Mouse (Mus musculus) intestine, embryonic 16.5 days (tissue): Measurements from ENCODE around the gene Hrasls. TPM values are rescaled to one million over a fixed set of nuclear protein-coding genes. Genes with fewer than 3 reads are reported as not detected.

Source experiments
- ATAC-seq: fragments of 200-750 bp; cut with Nextera tagmentation; 2 replicates; pipeline ENCODE4 v1.8.0; 2017; ENCODE audit warnings: moderate TSS enrichment, moderate library complexity
- H3K27ac ChIP-seq: fragments of 300-500 bp; sonication (generic); 2 replicates; pipeline ENCODE4 v1.5.1; 2014; ENCODE audit warnings: mild to moderate bottlenecking, low read length
- H3K27me3 ChIP-seq: fragments of 300-500 bp; sonication (generic); replicated peaks from 2 replicates; pipeline ENCODE4 v1.6.1; 2014; ENCODE audit warnings: low read length, control low read depth, mixed read lengths; ENCODE audit not compliant: control insufficient read depth, insufficient read depth
- H3K36me3 ChIP-seq: fragments of 300-500 bp; sonication (generic); 2 replicates; pipeline ENCODE4 v1.6.1; 2014; ENCODE audit warnings: low read length, control low read depth; ENCODE audit not compliant: control insufficient read depth, insufficient read depth
- H3K4me1 ChIP-seq: fragments of 300-500 bp; sonication (generic); 2 replicates; pipeline ENCODE4 v1.6.1; 2014; ENCODE audit warnings: low read length, control low read depth, mixed read lengths; ENCODE audit not compliant: control insufficient read depth, insufficient read depth
- H3K4me2 ChIP-seq: fragments of 300-500 bp; sonication (generic); 2 replicates; pipeline ENCODE4 v1.6.1; 2014; ENCODE audit warnings: low read depth, low read length, control low read depth
- H3K4me3 ChIP-seq: fragments of 300-500 bp; sonication (generic); 2 replicates; pipeline ENCODE4 v1.5.1; 2014; ENCODE audit warnings: mild to moderate bottlenecking, low read length
- H3K9ac ChIP-seq: fragments of 300-500 bp; sonication (generic); 2 replicates; pipeline ENCODE4 v1.6.1; 2014; ENCODE audit warnings: low read depth, low read length
- H3K9me3 ChIP-seq: fragments of 300-500 bp; sonication (generic); 2 replicates; pipeline ENCODE4 v1.6.1; 2016; ENCODE audit warnings: low read length, control low read depth; ENCODE audit not compliant: control insufficient read depth
- WGBS: fragments of 180-500 bp; shearing (Covaris S2); extraction: QIAGEN DNeasy Blood & Tissue Kit; methylation state at CpG from one replicate; pipeline ENCODE4 v1.1.7; 2014; 5-methylcytosine and 5-hydroxymethylcytosine counted together
- polyA plus RNA-seq: library from polyadenylated mRNA; unstranded; fragments of >200 nt; fragmentation: Nextera tagmentation; extraction: Ambion mirVana; gene quantifications from 2 replicates; pipeline ENCODE4 v1.2.1, GENCODE M21; 2015

Gene Hrasls
- 0.22 and 0.28 TPM in 2 replicates for polyA plus RNA-seq

- Histone ChIP-seq H3K27me3 (peaks cover 13% of the 10 kb centered on the region; the same call in 1 of the 2 replicates), H3K9ac (peak within 1 kb of the TSS; percentile 12; the same call in 1 of the 2 replicates), H3K4me3 (peak within 1 kb of the TSS; percentile 39), H3K4me2 (peak within 1 kb of the TSS; percentile 66), H3K9me3 (no peaks in the 10 kb centered on the region), H3K36me3 (no peaks in the 10 kb centered on the region), H3K4me1 (peaks cover 5% of the 10 kb centered on the region; the same call in 1 of the 2 replicates), H3K27ac (no peak within 1 kb of the TSS)
- WGBS, result 2% methylated on average over 38 of the region's 39 CpGs
- ATAC-seq, result peak; percentile 46; the same call in 1 of the 2 replicates
These were observed at the start of gene Hrasls for GRCm38 (mm10) chr16:29209605-29210411. Gene Hrasls (plus strand): TSS chr16:29209695.

- no peak overlapping the region for H3K4me3 ChIP-seq
- H3K27me3 ChIP-seq, result no peaks in the 10 kb centered on the region
- H3K9me3 ChIP-seq, result no peaks in the 10 kb centered on the region
- H3K4me1 ChIP-seq, result no peaks in the 10 kb centered on the region
- H3K9ac ChIP-seq, result no peak overlapping the region
- no peaks in the 10 kb centered on the region for H3K36me3 ChIP-seq
- no peak overlapping the region for H3K27ac ChIP-seq
- 83% methylated on average over 4 of the region's 4 CpGs for WGBS
- no peak overlapping the region for H3K4me2 ChIP-seq
- ATAC-seq, result no peak
These were observed 47.2 kb upstream of the Hrasls start for GRCm38 (mm10) chr16:29162271-29162670.

GRCm38 (mm10) chr16:29167051-29167450 lies 42.4 kb upstream of the Hrasls start:
- Histone ChIP-seq H3K9ac (no peak overlapping the region), H3K36me3 (no peaks in the 10 kb centered on the region), H3K9me3 (no peaks in the 10 kb centered on the region), H3K4me1 (no peaks in the 10 kb centered on the region), H3K4me2 (no peak overlapping the region), H3K27ac (no peak overlapping the region), H3K4me3 (no peak overlapping the region), H3K27me3 (no peaks in the 10 kb centered on the region)
- WGBS, result 86% methylated on average over 4 of the region's 4 CpGs
- ATAC-seq, result no peak

GRCm38 (mm10) chr16:29171741-29172140 lies 37.8 kb upstream of the Hrasls start:
- H3K27me3 ChIP-seq, result no peaks in the 10 kb centered on the region
- H3K4me3 ChIP-seq, result no peak overlapping the region
- H3K36me3 ChIP-seq, result no peaks in the 10 kb centered on the region
- WGBS, result 78% methylated on average over 5 of the region's 5 CpGs
- ATAC-seq, result no peak
- no peak overlapping the region for H3K27ac ChIP-seq
- H3K9me3 ChIP-seq, result no peaks in the 10 kb centered on the region
- H3K4me1 ChIP-seq, result no peaks in the 10 kb centered on the region
- no peak overlapping the region for H3K4me2 ChIP-seq
- no peak overlapping the region for H3K9ac ChIP-seq

GRCm38 (mm10) chr16:29173201-29173600 lies 36.3 kb upstream of the Hrasls start:
- no peak overlapping the region for H3K9ac ChIP-seq
- H3K4me1 ChIP-seq, result no peaks in the 10 kb centered on the region
- no peak overlapping the region for H3K27ac ChIP-seq
- no peaks in the 10 kb centered on the region for H3K9me3 ChIP-seq
- 93% methylated on average over 2 of the region's 2 CpGs for WGBS
- no peak overlapping the region for H3K4me3 ChIP-seq
- no peak for ATAC-seq
- H3K27me3 ChIP-seq, result no peaks in the 10 kb centered on the region
- no peak overlapping the region for H3K4me2 ChIP-seq
- no peaks in the 10 kb centered on the region for H3K36me3 ChIP-seq

- Histone ChIP-seq H3K4me3 (no peak overlapping the region), H3K9me3 (no peaks in the 10 kb centered on the region), H3K36me3 (no peaks in the 10 kb centered on the region), H3K4me1 (no peaks in the 10 kb centered on the region), H3K27me3 (no peaks in the 10 kb centered on the region), H3K27ac (no peak overlapping the region), H3K9ac (no peak overlapping the region), H3K4me2 (no peak overlapping the region)
- no peak for ATAC-seq
- 42% methylated on average over 6 of the region's 6 CpGs for WGBS
These were observed 34.6 kb upstream of the Hrasls start for GRCm38 (mm10) chr16:29174831-29175350.

- Histone ChIP-seq H3K27ac (no peak overlapping the region), H3K36me3 (no peaks in the 10 kb centered on the region), H3K9ac (no peak overlapping the region), H3K4me2 (no peak overlapping the region), H3K4me1 (no peaks in the 10 kb centered on the region), H3K4me3 (no peak overlapping the region), H3K27me3 (no peaks in the 10 kb centered on the region), H3K9me3 (no peaks in the 10 kb centered on the region)
- ATAC-seq, result no peak
- 56% methylated on average over 5 of the region's 5 CpGs for WGBS
These were observed 16.6 kb upstream of the Hrasls start for GRCm38 (mm10) chr16:29192911-29193310.

GRCm38 (mm10) chr16:29193981-29194380 lies 15.5 kb upstream of the Hrasls start:
- Histone ChIP-seq H3K4me2 (no peak overlapping the region), H3K4me1 (peaks cover 4% of the 10 kb centered on the region; the same call in 1 of the 2 replicates), H3K27me3 (no peaks in the 10 kb centered on the region), H3K27ac (no peak overlapping the region), H3K9me3 (no peaks in the 10 kb centered on the region), H3K4me3 (no peak overlapping the region), H3K36me3 (no peaks in the 10 kb centered on the region), H3K9ac (no peak overlapping the region)
- ATAC-seq, result no peak
- WGBS, result 81% methylated on average over 4 of the region's 4 CpGs

GRCm38 (mm10) chr16:29195156-29195555 lies 14.3 kb upstream of the Hrasls start:
- no peak overlapping the region for H3K4me2 ChIP-seq
- no peak overlapping the region for H3K9ac ChIP-seq
- ATAC-seq, result no peak
- H3K9me3 ChIP-seq, result no peaks in the 10 kb centered on the region
- H3K27me3 ChIP-seq, result no peaks in the 10 kb centered on the region
- peaks cover 4% of the 10 kb centered on the region; the same call in 1 of the 2 replicates for H3K4me1 ChIP-seq
- H3K27ac ChIP-seq, result no peak overlapping the region
- H3K4me3 ChIP-seq, result no peak overlapping the region
- whole genome bisulfite sequencing, result 82% methylated on average over 1 of the region's 1 CpGs
- H3K36me3 ChIP-seq, result no peaks in the 10 kb centered on the region
